Mouse (Mus musculus): ENCODE data around the gene H2-Ob. TPM values are rescaled to one million over a fixed set of nuclear protein-coding genes. Genes with fewer than 3 reads are reported as not detected.

Gene H2-Ob
- total and polyA plus RNA-seq, 3 experiments, result 13.7 to 31.9 (median 19.9) TPM

- Histone ChIP-seq H3K9me3 (replicated peaks; ENCODE audit: low read length) (peaks cover 6% of the 10 kb centered on the region), H3K4me3 (replicated peaks in 1 of 3; ENCODE audit: low read depth in 2 of 3, low read length in 2 of 3, poor library complexity in 1 of 3) (peak overlapping the region in 2 of 3 experiments; percentile 60 to 72), H3K27me3 (replicated peaks) (no peaks in the 10 kb centered on the region), H3K27ac (ENCODE audit: insufficient read depth, low read depth) (peak overlapping the region; percentile 78), H3K36me3 (replicated peaks in 1 of 2; ENCODE audit: control insufficient read depth in 1 of 2, insufficient read depth in 1 of 2, low read length in 1 of 2) (peaks cover 4 to 14% of the 10 kb centered on the region in 2 experiments), H3K79me2 (replicated peaks; ENCODE audit: control insufficient read depth, extremely low read depth, insufficient read depth, poor library complexity, severe bottlenecking) (peaks cover 15% of the 10 kb centered on the region), H3K9ac (ENCODE audit: insufficient read depth, low read depth) (peak overlapping the region; percentile 58; the same call in 1 of the 2 replicates), H3K4me1 (ENCODE audit: control insufficient read depth in 1 of 2, insufficient read depth in 2 of 2) (peaks cover 18 to 41% of the 10 kb centered on the region in 2 experiments), H3K4me2 (ENCODE audit: insufficient read depth, low read depth, poor library complexity, severe bottlenecking) (peak overlapping the region; percentile 96)
- TF ChIP-seq ETS1 (conservative IDR thresholded peaks at IDR 0.05; ENCODE audit: low read depth, low read length) (0 out of 2 replicates have a peak, but pooled peaks have one; percentile 6), CTCF (conservative IDR thresholded peaks at IDR 0.05 in 1 of 2, IDR thresholded peaks at IDR 0.05 in 1 of 2; ENCODE audit: low read depth in 2 of 2, low read length in 2 of 2) (no peak), MXI1 (IDR thresholded peaks at IDR 0.05; ENCODE audit: low read depth, low read length) (no peak), SMC3 (IDR thresholded peaks at IDR 0.05; ENCODE audit: low read depth, low read length) (no peak), ZNF384 (IDR thresholded peaks at IDR 0.05; ENCODE audit: low read depth, low read length) (no peak), SIN3A (IDR thresholded peaks at IDR 0.05; ENCODE audit: low read length) (0 out of 2 replicates have a peak, but pooled peaks have one; percentile 7), IRF4 (IDR thresholded peaks at IDR 0.05; ENCODE audit: low read depth, low read length) (no peak), NRF1 (IDR thresholded peaks at IDR 0.05; ENCODE audit: low read depth, low read length) (no peak), CHD1 (IDR thresholded peaks at IDR 0.05; ENCODE audit: low read depth, low read length) (no peak), MAX (IDR thresholded peaks at IDR 0.05; ENCODE audit: low read length) (no peak), ZKSCAN1 (IDR thresholded peaks at IDR 0.05; ENCODE audit: borderline replicate concordance, low read depth, low read length) (no peak), TCF12 (IDR thresholded peaks at IDR 0.05; ENCODE audit: low read depth, low read length) (no peak), E2F4 (IDR thresholded peaks at IDR 0.05; ENCODE audit: insufficient replicate concordance, low read depth, low read length) (no peak), PAX5 (IDR thresholded peaks at IDR 0.05; ENCODE audit: low read length) (no peak), USF2 (conservative IDR thresholded peaks at IDR 0.05; ENCODE audit: low read depth, low read length) (no peak), JUN (IDR thresholded peaks at IDR 0.05; ENCODE audit: insufficient read depth, low read depth, low read length) (no peak), RAD21 (IDR thresholded peaks at IDR 0.05; ENCODE audit: low read depth, low read length) (no peak), ZC3H11A (IDR thresholded peaks at IDR 0.05; ENCODE audit: low read depth, low read length) (no peak)
- no peak for DNase-seq (ENCODE audit: extremely low read depth)
- in situ Hi-C loops (cut with MboI; ENCODE audit: low pct_ligation_motif_present, low pct_unique_long_range_greater_than_20kb, low sequenced_read_pairs) (no loop called here), dilution Hi-C loops (cut with MboI; ENCODE audit: extremely low pct_ligation_motif_present, extremely low pct_unique_long_range_greater_than_20kb, low sequenced_read_pairs) (no loop called here)
Observed at GRCm38 (mm10) chr17:34294249-34294648, 55.5 kb downstream of the H2-Ob start.

GRCm38 (mm10) chr17:34295307-34295706, 56.6 kb downstream of the H2-Ob start:
- Histone ChIP-seq H3K27ac (ENCODE audit: insufficient read depth, low read depth) (no peak overlapping the region; the same call in 1 of the 2 replicates), H3K4me1 (ENCODE audit: control insufficient read depth in 1 of 2, insufficient read depth in 2 of 2) (peaks cover 18 to 45% of the 10 kb centered on the region in 2 experiments), H3K4me3 (replicated peaks in 1 of 3; ENCODE audit: low read depth in 2 of 3, low read length in 2 of 3, poor library complexity in 1 of 3) (peak overlapping the region in 2 of 3 experiments; percentile 60 to 72), H3K9me3 (replicated peaks; ENCODE audit: low read length) (peaks cover 7% of the 10 kb centered on the region), H3K79me2 (replicated peaks; ENCODE audit: control insufficient read depth, extremely low read depth, insufficient read depth, poor library complexity, severe bottlenecking) (peaks cover 15% of the 10 kb centered on the region), H3K36me3 (replicated peaks in 1 of 2; ENCODE audit: control insufficient read depth in 1 of 2, insufficient read depth in 1 of 2, low read length in 1 of 2) (peaks cover 4 to 17% of the 10 kb centered on the region in 2 experiments), H3K4me2 (ENCODE audit: insufficient read depth, low read depth, poor library complexity, severe bottlenecking) (peak overlapping the region; percentile 89; the same call in 1 of the 2 replicates), H3K27me3 (replicated peaks) (no peaks in the 10 kb centered on the region), H3K9ac (ENCODE audit: insufficient read depth, low read depth) (peak overlapping the region; percentile 96)
- dilution Hi-C loops (cut with MboI; ENCODE audit: extremely low pct_ligation_motif_present, extremely low pct_unique_long_range_greater_than_20kb, low sequenced_read_pairs) (no loop called here), in situ Hi-C loops (cut with MboI; ENCODE audit: low pct_ligation_motif_present, low pct_unique_long_range_greater_than_20kb, low sequenced_read_pairs) (no loop called here)
- no peak for DNase-seq (ENCODE audit: extremely low read depth)
- TF ChIP-seq MYC (IDR thresholded peaks at IDR 0.05; ENCODE audit: low read depth, low read length) (0 out of 2 replicates have a peak, but pooled peaks have one; percentile 43), ZC3H11A (IDR thresholded peaks at IDR 0.05; ENCODE audit: low read depth, low read length) (no peak), MXI1 (IDR thresholded peaks at IDR 0.05; ENCODE audit: low read depth, low read length) (peak; percentile 15; the same call in 1 of the 2 replicates), CHD1 (IDR thresholded peaks at IDR 0.05; ENCODE audit: low read depth, low read length) (peak; percentile 48; the same call in 1 of the 2 replicates)

Measured in CH12.LX (cell line).